Mouse (Mus musculus): ENCODE results near the gene Lhx1.

Lhx1 gene

DNA sequence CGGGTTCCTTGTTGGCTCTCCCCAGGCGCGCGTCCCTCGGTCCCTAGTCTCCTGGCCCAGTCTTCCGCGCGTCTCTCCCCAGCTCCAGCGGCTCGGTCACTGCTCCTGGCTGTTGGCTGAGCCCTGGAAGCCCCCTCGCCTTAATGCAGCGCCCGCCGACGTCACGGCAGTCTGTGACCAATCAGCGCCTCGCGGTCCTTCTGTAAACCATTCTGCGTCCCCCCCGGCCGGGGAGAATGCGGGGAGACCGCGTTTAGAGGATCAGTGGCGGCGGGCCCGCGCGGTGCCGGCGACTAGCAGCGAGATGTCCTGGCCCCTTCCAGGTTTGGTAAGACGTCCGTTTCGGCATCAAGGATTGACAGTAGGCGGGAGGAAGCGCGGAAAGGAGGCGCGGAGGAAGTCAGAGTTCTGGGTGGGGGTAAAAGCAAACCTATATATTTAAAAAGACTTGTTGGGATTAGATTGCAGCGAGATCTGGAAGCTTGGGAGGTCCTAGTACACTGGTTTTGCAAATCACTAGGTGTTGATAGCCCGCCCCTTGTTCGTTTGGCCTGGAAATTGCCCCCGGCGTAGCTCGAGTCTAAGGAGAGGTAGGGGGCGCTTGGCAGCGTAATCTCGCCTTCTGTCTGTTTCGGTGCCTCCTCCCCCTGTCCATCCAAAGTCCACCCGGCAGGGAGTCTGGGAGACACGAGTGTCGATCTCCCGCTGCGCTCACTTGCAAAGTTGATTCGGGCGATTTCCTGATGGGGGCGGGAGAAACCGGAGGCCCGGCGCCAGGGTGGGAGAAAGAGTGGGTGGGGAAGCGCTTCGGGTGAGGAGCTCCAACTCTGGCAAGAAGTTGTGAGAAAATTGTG is at the start of gene Lhx1:
TSS of gene Lhx1 (minus strand) at position 115 of the 854 bp plus-strand sequence.
- DNase-seq (ENCODE audit: low read depth, low spot score), result peak; percentile 67

DNA sequence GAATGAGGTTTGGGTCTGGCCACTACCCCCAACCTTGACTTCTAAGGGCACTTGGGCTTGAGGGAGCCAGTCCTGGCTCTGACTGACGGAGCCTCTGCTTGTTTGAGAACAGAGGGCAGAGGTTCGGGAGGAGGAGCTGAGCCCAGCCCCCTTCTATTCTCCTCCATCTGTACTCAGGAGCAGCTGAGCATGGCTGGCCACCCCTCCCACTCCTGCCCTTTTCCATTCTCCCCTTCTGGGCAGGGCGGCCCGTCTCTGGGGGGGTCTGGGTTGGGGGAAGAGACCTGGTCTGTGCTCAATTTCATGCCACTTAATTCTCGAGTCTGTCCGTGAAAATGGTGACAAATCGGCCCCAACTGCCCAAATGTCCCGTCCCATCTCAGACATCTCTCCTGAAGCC is 49.5 kb upstream of the Lhx1 start:
- no peak for DNase-seq (ENCODE audit: low read depth, low spot score)

DNA sequence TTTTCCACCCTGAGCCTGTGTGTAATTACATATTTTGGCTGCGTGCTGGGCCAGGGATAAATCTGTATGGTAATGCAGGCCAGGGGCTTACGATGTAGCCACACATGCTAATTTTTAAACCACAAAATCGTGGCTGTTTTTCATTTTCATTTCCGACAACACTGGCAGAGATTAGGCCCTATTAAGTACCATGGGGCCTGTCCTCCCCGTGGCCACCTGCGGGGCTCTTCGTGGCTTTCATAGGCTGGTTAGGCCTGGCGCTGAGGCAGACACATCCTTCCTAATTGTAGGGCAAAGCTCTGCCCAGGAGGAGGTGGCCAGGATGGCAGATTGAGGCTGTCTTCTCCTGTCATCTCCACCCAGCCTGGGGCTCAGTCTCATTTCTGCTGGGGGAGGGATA is 48.3 kb upstream of the Lhx1 start:
- DNase-seq (ENCODE audit: low read depth, low spot score), result no peak

DNA sequence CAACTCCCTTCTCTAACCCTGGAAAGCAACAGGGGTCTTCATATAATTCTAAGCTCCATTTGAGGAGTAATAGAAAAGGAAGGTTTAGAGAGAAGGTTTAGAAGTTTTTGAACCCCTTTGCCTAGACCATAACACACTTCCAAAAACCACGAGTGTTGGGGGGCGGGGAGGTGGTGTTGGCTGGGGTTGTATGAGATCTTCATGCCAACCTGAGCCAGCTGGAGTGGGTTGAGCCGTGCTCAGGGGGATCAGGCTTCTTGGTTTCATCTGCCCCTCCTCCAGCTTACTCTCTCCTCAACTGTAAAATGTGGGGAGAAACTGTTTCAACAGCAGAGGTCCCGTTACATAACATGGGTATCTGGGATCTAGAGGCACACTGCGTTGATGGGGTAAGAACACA is 45.5 kb upstream of the Lhx1 start:
- DNase-seq (ENCODE audit: low read depth, low spot score), result no peak

DNA sequence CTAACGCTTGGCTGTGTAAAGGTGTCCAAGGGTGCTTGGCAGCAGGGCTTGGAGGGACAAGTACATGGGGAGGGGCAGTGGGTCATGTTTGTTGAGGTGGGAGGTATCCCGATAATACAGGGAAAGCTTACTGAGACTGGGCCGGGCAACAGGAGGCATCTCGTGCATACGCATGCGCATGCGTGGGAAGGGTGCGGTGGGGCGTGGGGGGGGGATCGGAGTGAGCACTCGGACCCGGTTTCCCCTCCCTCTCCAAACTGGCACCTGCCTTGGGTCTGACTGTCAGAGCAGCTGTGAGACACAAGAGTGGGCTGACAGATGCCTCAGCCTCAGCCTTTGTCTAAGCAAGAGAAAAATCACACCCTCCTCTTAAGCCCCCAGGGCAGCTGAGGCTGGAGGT is 45.1 kb upstream of the Lhx1 start:
- DNase-seq (ENCODE audit: low read depth, low spot score), result no peak

DNA sequence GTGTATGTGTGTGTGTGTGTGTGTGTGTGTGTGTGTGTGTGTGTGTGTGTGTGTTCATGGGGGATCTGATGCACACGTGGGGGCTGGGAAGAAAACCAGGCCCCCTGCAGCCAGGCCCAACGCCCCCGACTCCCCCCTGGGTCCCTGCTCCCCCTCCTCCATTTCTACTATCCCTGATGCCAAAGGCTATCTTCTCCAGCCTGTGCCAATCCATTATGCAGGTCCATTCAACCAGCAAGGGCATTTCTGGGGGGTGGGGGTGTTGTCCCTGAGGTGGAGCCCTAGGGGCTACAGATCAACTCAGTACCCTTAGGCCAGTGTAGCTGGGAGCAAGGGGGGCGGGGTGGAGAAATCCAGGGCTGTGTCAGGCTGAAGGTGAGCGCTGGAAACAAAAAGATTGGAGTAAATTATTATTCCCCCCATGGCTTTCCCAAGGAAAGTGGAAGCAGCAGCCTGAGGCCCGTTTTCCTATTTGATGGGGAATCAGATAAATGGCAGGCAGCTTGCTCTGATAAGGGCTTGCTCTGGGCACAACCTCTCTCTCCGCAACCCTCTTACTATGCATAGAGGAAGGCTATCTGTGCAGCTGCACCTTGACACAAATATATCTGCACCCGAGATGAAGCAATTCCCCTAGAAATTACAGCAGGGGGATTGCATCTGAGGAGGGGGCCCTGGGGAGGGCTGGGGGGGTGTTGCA is 43.9 kb upstream of the Lhx1 start:
- DNase-seq (ENCODE audit: low read depth, low spot score), result no peak

DNA sequence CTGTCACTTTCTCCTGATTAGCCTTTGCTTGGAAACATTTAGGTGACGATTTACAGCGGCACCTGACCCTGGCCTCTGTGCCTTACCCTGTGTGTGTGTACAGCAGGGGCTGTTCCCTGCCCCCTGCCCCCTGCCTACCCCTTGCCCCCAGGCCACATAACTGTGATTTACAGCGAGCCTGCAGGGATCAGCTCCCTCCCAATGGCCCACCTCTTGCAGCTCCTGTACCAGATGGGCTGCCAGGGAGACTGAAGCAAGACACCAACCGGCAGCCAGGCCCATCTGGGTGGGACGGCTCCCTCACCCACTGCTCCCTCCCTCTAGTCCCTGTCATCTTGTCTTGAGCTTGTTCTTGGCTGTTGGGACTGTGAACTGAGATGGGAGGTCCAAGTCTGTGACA is 43.1 kb upstream of the Lhx1 start:
- DNase-seq (ENCODE audit: low read depth, low spot score), result no peak

DNA sequence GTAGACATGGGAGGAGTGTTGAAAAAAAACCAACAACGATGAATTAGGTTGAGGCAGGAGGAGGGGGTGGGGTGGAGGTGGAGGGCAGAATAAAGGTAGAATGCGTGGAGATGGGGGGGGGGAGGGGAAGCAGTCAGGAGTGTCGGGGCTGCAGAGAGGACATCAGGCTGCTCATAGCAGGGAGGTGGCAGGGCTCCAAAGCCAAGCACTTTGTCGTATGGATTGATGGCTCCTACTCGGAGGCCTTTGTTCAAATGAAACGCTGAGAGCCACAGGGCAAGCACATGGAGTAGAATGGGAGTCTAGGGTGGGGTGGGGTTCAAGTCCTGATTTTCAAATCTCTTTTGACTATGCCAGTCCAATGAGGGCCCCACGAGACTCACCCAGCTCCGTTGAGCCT is 41.4 kb upstream of the Lhx1 start:
- DNase-seq (ENCODE audit: low read depth, low spot score), result no peak

DNA sequence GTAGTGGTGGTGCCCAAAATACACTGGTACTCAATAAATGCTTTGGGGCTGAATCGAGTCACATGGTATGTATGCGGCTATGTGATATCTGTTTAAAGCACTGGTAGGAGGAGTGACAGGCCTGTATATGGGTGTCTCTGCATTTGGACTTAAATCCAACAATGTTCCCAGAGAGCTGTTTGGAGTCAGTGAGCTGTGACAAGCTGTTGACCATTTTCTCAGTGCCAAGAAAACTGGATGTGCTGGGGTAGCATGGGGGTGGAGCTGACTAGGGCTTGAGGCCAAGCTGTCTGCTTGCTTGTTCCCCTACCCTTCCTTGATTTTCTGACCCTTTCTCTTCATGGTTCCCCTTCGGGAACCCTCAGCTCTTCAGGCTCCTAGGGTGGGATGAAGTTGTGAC is 39.9 kb upstream of the Lhx1 start:
- no peak for DNase-seq (ENCODE audit: low read depth, low spot score)

DNA sequence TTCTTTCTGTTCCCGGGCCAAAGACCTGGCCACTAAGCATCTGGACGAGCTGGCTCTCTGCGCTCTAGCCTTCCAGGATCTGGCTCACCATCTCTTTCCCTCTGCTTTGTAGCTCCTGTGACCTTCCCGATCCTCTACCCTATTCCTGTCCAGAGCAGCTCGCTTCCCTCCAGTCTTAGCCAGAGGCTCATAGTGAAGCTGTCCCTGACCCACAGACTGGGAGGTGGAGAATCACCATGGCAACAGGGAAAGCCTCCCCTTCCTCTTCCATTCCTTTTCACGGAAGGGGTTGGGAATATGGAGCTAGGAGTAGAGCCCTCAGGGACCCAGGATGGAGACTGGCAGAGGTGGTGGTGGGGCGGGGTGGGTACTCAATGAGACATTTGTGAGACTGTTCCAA is 38.0 kb upstream of the Lhx1 start:
- DNase-seq (ENCODE audit: low read depth, low spot score), result peak; percentile 64

DNA sequence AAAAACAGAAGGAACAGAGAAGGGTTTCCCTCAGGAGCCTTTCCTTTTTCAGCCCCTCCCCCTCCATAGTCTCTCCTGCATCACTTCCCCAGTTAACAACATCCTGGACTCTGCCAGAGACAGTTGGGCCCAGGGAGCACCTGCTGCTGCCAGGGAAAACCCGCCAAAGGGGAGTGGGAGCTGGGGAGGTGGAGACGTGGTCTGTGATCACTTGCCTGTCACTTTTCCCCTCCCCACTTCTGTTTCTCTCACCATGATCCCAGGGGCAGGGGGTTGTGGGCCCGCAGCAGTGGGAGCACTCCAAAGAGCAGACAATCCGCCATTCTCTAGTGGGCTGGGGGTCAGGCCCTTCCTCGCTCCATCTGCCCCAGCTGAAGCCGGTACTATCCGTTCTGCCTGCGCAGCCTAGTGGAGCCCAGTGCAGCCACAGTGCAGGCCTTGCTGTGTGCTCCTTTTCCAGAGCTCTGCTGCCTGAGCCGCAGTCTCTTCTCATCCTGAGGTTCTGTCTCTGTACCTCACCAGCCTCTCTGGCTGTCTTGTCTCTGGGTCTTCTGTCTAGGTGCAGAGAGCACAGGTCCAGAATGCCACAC is 37.5 kb upstream of the Lhx1 start:
- peak; percentile 27 for DNase-seq (ENCODE audit: low read depth, low spot score)

DNA sequence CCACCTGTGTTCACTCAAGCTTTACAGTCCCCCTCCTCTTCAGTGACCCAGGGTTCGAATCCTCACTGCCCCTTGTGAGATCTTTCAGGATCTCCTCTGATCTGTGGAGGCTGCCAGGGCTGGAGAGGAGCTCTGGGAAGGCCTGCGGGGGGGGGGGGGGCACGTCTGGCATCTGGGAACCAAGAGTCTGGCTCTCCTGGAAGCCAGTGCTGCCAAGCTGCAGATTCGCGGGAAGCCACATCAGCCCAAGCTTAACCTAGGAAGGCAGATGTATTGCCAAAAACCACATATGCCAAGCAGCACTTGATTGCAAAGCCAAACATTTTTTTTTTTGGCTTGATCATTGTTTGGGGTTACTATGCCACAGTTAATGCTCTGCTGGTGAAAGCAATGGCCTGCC is 36.2 kb upstream of the Lhx1 start:
- DNase-seq (ENCODE audit: low read depth, low spot score), result no peak

DNA sequence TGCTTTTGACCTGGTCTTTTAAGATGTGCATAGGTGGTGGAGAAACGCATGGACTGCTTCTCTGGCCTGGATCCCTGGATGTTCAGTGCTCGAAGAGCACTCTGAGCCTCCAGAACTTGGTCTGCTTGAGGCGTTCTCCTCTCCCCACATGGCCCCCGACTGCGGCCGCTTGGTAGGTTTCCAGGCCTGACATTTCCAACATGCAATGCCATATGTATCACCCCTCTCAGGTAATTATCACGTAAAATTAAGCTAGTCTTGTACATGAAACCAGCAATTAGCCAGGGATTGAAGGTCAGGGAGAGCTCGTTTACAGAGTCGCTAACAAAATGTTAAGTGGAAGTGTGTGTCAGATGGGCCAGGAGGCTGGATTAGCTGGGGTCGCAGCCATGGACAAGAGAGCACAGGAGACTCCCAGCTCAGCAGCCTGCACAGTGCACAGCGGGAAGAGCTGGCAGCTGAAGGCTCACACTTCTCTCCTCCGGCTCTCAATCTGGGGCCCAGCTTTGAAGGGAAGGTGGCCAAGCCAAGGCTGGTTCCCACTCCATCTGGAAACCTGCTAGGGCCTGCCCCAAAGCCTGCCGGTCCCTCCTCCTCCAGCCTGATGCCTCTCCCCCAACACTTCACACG is 28.6 kb upstream of the Lhx1 start:
- DNase-seq (ENCODE audit: low read depth, low spot score), result no peak

DNA sequence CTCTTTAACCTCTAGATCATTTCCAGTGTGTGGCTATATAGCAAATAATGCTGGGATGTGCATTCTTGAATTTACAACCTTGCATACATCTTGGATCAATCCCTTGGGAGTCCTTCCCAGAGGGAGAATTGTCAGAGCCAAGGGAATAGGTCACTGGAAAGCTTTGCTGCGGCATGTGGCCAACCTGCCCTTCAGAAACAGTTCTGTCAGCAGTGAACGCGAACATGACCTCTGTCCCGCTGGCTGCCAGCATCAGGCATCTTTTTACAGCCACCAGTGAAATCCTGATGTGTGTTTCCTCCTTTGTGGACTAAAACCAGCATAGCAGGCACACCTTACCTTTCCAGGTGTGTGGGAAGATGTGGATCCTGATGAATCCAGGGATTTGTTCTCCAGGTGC is 26.0 kb upstream of the Lhx1 start:
- DNase-seq (ENCODE audit: low read depth, low spot score), result no peak

DNA sequence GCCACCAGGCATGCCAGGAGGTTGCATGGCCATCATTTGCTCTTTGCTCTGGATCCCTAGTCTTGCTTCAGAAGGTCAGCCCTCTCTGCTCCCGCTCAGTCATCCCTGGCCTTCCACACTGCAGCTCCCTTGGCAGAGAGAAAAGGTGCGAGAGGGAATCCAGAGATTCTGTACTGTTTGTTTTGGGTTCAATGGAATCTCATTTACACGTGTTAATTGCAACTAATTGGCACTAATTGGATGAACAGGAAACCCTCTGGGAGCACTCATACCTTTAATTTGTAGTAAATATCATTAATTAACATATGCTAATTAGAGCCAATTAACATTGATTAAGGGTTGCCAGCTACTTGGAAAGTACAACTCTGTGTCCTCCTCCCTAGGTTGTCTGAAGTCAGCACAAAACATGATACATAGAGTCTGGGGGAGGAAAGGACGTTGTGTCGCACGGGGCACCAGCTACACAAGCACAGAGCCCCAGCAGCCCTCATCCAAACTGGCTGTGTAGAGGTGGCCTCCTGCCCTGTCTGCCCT is 24.0 kb upstream of the Lhx1 start:
- DNase-seq (ENCODE audit: low read depth, low spot score), result no peak

DNA sequence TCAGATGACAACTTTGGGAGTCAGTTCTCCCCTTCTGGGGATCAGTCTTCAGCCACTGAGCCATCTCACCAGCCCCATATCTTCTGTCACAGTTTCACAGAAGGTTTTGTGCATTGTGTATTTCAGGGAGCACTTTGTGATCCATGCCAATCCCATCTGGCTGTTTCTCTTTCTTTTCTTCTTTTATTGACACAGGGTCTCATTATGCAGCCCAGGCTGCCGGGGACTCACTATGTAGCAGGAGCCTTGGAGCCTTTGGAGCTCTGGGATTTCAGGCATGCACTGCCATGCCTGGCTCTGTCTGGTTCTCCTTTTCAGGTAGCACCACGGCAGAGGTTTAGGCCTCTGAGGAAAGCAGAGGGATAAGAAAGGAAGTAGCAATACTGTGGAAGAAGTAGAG is 23.0 kb upstream of the Lhx1 start:
- DNase-seq (ENCODE audit: low read depth, low spot score), result no peak

DNA sequence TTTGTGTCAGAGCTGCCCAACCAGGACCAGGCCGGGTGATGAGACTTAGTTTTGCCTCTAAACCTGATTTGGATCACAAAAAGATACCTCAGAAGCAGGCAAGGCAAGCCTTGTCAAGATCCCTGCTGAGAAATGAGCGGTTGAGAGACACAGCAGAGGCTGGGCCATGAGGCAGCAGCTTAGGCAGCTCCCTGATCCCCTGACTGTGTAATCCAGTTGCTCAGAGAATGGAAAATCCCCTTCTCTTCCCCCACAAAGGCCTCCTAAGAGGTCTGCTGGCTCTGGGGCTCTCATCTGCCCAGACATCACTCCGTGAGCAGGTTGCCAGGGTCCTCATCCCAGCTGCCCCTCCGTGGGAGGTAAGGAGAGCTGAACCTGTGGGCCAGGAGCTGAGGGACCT is 14.6 kb upstream of the Lhx1 start:
- DNase-seq (ENCODE audit: low read depth, low spot score), result no peak

DNA sequence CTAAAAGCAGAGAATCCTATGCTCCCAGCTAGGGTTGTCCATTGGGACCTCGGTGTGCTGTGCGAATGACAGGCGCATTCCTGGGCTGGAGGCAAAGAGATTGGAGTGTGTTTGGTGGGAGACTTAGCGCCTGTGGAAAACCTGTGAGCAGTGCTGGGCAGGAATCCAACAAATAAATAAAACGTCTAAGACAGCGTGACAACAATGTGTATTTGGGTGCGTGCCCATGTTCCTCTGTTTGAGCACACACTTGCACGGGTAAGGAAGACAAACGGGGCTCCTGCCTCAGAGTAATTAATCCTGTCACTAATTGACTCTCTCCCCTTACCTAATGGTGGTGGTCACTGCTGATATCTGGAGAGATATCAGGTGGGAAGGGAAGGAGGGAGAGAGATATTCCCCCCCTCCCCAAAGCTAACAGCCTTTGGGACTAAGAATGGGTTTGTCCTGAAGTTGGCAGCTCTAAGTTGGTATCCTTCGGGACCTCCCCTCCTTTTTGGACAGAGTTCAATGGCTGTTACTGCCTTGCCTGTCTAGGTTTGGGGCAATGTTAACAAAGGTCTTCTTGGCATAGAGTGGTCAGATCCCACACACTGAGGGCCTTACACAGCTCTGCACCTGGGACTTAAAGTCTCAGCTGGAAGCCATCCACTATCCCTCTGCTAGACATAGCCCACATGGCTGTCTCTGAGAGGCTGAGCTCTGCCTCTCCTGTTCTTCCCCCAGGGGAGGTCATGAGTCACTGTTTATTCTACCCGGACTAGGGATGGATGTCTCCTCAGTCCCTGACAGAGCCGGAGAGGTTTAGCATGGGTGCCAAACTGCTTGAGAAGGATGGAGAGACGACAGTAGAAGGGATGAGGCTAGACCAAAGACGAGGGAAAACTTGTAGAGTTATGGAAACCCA is 4.7 kb upstream of the Lhx1 start:
- DNase-seq (ENCODE audit: low read depth, low spot score), result no peak

DNA sequence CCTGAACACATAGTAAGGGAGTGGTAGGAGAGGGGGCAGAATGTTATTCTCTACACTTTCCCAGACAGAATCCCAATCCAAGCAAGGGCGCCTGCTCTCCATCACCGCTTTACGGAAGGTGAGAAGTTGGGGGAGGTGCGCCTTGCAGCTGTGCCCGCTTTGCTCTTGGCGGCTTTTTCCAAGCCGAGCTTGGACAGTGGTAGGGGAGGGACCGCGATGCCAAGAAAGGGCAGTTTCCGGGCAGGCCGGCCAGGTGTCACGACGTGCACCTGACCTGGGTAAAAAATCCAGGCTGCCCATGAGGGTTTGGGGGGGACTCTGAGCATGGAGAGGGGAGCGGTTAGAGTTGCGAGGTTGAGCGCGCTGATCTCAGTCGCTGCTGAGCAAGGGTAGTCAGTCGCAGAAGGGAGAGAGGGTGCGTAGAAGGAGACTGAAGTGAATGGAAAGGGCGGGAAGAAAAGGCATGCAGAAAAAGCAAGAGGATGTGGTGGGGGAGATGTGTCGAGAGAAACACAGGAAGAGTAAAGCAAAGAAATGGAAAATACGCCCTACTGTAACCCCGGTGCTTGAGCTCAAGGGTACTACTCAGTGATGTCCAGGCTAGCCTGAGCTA is 3.9 kb upstream of the Lhx1 start:
- DNase-seq (ENCODE audit: low read depth, low spot score), result peak; percentile 20

DNA sequence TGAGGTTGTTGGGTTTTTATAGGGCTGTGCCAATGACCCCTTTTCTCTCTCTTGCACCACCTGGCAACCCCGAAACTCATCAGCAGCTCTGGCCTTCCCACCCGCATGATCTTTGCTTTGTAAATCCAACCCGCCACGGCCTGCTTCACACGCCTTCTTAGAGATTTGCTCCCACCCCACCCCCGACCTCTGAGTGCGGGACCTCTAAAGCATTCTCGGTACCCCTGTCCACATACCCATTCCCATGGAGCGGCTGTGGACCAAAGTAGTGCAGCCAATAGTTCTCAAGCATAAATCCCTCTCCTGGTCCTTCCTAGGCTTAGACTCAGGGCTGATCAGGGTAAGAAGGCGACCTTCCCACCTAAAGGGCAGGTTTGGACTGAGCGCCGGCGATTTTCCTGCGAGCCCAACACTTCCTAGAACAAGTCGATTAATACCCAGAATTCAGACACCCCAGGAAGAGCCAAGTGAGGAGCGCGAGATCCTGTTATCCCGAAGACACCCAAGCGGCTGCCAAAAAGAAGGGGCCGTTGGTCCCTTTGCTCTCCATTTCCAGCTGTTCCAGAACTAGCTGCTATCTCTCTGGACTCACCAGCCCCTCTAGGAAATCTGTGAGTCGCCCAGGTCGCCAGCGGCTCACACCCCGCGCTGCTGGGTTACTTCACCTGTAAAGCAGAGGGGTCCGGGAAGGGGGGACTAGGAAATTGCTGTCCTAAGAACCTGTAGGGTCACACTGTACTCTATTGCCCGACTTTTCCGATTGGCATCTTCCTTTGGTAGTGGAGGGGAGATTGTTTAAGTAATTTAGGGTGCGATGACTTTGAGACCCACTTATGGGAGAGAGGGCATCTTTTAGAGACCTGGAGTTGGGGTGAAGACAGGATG is 1.9 kb upstream of the Lhx1 start:
- DNase-seq (ENCODE audit: low read depth, low spot score), result peak; percentile 19

All from R1 (cell line).